Mouse (Mus musculus): Measurements from ENCODE around the gene Rsph3a.
"Not testable (repeated sequence)": the region's sequence is repeated elsewhere in the genome, so short reads cannot be mapped to it uniquely, and the experiment has no call there.

Gene Rsph3a

DNA sequence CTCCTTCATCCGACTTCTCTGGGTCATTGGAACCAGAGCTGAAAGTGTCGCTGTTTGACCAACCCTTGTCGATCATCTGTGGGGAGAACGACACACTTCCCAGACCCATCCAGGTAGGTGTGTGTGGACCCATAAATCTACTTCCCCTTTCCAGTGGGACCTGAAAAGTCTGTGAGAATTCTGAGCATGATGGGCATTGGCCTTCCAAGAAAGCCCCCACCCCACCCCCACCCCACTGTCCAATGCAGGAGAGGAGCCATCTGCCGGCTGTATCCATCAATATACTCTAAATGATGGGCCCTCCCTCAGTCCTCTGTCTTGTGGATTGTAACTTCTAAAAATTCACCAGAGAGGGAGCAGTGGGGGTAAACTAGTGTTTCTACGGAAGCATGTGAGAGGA lies 16.8 kb upstream of the Rsph3a start:
- no peak for DNase-seq (ENCODE audit: low spot score)

DNA sequence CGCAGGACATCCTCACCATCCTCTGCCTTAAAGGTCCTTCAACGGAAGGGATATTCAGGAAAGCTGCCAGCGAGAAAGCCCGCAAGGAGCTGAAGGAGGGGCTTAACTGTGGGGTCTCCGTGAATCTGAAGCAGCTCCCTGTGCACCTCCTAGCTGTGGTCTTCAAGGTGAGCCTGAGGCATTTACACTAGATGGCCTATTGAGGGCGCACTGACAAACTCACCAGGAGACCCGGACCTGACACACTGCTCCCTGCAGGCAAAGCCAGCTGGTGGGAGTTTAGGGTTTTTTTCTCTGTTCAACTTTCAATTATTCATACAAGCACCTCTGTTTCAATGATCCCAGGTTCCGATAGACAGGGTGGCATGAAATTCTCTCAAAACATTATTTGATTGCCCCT lies 16.1 kb upstream of the Rsph3a start:
- no peak for DNase-seq (ENCODE audit: low spot score)

DNA sequence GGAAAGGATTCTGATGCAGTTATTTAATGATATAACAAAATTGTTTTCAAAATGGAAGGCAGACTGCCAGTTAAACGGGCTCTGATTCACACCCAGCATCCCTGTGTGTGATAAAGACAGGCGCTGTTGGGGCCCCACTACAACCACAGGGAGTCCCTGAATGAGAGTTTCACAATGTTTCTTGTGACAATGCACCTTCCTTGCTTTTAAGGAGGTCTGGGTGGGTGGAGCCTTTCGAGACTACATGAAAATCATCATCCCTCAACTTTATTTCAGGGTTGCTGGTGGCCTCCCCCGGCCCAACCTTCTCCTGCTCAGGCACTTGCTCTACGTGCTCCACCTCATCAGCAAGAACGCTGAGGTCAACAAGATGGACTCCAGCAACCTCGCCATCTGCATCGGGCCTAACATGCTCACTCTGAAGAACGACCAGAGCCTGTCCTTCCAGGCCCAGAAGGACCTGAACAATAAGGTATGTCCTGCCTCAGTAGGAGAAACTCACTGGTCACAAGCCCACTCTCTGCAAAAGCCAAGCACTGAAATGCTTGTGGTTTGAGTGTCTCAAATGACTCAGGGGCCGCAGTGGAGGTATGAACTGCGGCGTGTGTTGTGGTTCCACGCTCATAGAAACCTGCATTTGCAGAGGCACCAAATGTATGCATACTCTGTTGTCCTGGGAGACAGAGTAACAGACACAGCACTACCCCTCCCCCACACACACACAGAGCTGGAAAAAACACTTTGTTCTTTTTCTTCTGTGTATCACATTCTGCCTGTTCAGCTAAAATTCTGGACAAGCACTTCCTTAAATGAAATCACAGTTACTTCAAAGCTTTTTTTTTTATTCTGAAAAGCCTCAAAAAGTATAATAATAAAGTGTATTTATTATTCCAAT lies 14.1 kb upstream of the Rsph3a start:
- DNase-seq (ENCODE audit: low spot score): no peak

DNA sequence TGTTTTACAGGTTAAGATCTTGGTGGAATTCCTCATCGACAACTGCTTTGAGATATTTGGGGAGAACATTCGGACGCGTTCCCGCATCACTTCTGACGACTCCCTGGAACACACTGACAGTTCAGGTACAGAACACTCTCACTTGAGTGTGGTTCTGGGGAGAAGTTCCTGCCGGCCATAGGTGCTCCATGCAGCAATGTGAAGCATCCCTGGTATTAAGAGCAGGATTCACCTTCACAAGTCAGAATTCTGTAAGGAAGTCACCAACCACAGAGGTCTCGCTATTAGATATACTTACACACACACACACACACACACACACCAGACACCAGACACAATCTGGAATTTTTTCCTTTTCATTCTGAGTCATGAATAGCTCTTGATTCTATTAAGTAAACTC lies 13.3 kb upstream of the Rsph3a start:
- not testable (repeated sequence) for DNase-seq (ENCODE audit: low spot score)

DNA sequence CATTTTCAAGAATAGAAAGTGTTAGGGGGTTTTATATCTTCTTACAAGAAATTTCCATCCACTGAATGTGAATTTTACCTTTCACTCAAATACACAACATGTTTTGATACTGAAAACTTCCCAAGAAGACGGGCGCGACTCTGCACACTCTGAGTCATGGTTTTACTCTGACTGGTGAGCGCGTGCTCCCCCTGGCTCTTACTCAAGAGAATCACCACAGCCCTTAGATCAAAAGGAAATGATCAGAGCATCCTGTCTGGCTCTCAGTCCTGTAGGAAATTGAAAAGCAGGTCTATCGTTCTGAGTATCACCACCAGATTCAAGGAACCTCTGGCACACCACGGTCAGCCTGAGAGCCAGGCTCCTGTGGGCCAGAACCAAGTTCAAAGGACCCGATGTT lies 5.8 kb upstream of the Rsph3a start:
- no peak for DNase-seq (ENCODE audit: low spot score)

DNA sequence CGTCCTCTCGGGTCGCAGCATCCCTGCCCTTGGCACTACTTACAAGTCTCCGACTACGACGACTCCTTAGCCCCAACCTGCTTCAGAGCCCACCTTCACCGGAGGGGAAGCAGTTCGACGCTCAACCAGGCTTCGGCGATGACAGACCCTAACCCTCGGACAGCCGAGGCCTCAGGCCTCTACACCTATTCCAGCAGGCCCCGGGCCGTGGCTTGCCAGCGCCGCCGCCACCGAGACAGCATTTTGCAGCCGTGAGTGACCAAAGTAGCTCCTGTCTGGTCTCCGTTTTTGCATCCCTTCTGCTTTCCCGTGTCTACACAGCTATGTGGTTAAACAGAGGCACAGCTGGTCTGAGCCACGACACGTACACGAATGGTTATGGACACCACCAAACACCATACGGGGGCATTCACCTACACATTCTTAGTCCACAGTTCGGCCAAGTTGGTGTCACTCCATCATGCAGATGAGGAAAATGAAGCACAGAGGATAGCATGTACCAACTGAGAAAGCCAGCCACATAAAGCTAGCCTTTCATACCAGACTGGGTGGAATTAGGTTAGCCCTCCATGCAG lies 726 bp downstream of the Rsph3a start:
- not testable (repeated sequence) for DNase-seq (ENCODE audit: low spot score)

DNA sequence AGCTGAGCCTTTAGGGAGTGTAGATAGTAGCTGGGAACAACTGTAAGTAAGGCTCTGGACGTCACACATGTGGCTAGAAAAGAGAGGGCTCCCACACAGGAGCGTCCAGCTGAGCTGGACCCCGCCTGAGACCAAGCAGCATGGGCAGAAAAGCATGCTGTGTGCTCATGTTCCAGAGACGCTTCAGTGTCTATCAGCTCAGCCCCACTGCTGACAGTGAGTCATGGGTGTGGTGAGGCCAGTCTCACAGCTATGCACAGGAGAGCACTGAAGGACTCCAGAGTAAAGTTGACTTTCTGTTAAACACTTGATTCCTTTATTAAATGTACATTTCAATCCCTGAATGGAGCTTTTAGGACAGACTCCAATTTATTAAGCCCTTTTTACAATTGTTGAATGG lies 5.9 kb downstream of the Rsph3a start:
- DNase-seq (ENCODE audit: low spot score): not testable (repeated sequence)

DNA sequence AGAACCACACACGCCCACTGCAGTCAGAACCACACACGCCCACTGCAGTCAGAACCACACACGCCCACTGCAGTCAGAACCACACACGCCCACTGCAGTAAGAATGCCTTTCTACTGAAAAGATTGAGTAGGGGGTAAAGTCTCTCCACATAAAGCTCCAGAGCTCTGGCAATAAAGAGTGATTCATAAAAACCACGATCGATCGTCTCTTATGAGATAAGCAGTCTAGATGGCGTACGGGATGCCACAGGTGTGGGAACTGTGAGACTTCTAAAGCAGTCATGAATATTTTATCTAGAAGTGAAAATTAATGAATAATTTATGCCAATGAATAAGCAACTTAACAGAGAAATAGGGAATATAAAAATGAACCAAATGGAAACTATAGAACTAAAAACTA lies 11.8 kb downstream of the Rsph3a start:
- DNase-seq (ENCODE audit: low spot score): not testable (repeated sequence)

DNA sequence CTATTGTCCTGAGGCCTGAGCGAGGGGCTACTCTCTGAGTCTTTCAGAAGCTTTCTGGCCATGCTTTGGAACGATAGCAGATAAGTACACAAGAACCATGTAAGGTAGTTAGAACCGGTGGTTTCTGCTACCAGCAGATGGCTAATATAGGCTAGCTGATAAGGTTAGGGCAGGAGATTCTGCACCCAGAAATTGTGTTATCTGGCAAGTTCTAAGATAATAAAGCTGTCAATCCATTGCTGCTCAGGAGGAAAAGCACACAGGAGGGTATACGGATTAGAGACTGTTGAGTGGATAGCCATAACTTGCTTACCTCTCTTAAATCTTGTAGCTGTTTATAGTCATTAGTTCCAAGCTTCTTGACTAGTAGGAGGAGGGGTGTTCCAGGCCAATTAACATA lies 17.9 kb downstream of the Rsph3a start:
- DNase-seq (ENCODE audit: low spot score): not testable (repeated sequence)

DNA sequence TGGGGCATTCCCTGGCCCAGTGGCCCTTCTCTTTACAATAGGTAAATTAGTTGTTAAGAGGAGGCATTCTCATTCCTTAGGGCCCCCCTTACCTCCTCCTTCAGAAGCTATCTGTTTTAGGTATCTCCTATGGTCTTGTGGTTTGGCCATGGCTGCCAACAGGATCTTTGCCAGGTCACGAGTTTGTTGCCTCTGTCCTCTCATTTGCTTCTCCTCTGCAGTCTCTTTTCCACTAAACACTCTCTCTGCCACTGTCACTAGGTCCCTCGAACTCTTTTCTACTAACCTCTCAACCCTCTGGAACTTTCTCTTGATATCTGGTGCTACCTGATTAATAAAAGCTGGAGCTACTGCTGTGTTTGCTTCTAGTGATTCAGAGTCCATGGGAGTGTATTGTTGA lies 19.0 kb downstream of the Rsph3a start:
- not testable (repeated sequence) for DNase-seq (ENCODE audit: low spot score)

DNA sequence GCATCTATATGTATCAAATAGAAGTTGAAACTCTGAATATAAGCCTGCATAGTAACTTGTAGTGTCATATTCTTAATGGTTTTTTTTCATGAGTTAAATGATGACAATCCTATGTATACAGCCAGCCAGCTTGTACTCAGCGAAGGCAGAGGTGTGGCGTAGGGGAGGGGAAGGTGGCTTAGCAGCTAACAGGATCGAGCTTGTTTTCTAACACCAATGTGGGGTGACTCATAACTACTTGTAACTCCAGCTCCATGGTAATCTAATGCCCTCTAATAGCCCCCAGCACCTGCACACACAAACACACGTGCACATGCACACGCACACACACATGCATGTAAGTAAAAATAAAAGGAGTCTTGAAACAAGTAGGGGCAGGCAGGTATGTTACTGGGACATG lies 23.1 kb downstream of the Rsph3a start:
- not testable (repeated sequence) for DNase-seq (ENCODE audit: low spot score)

DNA sequence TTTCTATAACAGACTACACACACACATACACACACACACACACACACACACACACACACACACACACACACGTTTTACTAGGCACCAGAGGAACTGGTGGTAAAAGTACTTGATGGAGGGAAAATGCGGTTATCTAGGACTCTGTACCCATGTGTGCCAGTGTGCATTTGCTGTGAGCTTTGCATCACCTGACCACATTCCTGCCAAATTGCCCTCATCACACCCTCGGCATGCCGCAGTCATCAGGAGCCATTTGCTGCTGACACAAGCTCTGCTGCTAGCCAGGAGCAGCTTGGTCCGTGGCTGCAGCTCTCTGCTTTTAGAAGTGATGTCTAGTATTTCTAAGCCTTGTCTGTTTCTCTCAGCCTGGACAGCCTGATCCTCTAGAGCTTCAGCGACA lies 24.4 kb downstream of the Rsph3a start:
- not testable (repeated sequence) for DNase-seq (ENCODE audit: low spot score)

DNA sequence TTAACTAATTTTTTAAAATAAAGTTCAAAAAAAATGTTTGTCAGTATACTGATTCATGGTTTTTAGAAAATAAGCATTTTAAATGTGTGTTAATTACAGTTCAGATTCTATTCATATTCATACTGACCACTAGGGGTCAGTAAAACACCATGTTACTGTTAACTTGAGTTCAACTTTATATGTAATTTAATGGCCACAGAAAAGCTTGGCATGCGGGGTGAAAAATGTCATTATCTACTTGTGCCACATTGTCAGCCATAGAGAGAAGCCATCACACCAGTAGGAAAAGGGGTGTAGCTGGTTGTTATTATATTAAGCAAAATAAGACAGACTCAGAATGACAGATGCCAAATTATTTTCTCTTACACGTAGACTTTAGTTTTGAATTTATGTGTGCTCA lies 38.1 kb downstream of the Rsph3a start:
- DNase-seq (ENCODE audit: low spot score): not testable (repeated sequence)

DNA sequence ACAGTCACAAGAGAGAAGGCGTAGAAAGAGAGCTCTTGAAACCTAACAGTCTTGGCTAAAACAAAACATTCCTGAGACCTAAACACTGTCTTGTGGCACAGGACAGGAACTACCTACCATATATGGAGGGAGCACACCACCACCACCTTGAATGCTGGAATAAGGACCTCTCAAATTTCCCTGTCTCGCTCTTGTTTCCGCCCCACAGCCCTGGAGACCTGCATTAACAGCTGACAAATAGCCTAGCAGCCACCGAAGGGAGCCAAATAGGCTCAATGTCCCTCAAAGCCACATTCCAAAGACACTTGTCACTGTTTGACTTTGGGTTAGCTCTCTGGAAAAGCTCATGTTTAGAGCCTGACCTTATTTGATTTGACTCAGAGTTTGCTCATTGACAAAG lies 40.2 kb downstream of the Rsph3a start:
- not testable (repeated sequence) for DNase-seq (ENCODE audit: low spot score)

DNA sequence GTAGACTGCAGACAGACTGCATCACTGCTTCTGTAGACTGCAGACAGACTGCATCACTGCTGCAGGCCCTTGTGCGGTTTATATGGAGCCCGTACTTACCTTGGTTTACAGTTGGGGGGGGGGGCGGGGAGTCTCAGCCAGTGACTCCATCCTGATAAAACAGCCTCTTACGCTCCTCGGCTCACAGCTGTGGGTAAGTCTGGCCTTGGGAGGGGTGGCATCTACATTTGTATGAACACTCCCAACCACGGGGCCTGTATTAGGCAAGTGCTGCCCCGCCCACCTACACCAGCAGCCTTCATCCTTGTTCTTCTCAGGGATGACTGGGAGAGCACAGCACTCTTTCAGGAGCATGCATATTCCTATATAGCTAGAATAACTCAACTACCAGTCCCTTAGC lies 41.6 kb downstream of the Rsph3a start:
- DNase-seq (ENCODE audit: low spot score): not testable (repeated sequence)

DNA sequence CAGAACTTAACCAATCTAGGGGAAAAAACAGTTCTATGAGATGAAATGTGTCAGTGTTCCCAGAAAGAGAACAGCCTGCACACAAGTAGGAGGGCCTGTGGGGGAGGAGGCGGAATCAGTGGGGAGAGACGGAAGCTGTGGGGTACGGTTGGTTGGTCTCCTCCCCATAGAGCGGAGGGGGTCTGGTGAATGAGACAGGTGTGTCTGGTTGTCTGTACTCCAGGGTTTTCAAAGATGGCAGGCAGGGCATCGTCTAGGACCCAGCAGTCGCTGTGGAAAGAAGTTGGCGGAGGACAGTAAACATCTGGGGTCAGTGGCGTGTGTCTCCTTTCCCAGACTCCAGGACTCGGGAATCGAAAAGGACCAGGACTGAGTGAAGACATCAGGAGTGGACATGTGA lies 57.8 kb downstream of the Rsph3a start:
- not testable (repeated sequence) for DNase-seq (ENCODE audit: low spot score)

DNA sequence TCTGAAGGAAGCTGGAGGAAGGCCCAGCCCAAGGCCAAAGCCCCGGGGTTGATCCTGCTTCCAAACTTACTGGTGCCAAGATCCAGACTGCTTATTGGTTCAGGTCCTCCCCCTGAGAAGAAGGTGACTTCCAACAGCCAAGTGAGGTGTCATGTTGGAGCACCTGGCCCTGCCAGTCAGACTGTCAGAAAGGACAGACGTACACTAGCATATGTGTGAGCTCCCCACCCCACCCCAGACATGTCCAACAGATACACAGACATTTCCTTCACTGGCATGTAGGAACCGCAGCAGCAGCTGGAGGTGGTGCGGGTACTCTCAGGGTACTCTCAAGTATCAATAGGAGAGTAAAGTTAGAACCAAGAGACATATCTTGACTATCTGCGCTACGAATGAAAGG lies 61.4 kb downstream of the Rsph3a start:
- DNase-seq (ENCODE audit: low spot score): not testable (repeated sequence)

DNA sequence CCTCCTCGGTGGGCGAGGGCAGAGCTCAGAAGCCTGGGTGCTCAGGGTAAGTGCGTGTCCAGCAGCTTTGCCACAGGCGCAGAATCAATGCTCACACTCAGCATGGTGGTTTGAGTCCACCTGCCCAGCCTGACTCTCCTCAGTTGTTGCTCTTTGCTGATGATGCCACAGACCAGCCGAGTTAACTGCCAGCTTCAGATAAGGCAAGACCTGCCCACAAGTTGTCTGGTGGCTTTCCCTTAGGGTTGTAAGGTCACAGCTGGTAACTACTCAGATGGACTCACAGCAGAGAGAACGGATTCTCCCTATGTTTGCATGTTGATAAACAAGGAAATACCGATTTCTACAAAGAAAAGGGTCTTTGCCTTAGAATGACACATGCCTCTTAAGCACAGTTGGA lies 64.2 kb downstream of the Rsph3a start:
- DNase-seq (ENCODE audit: low spot score): not testable (repeated sequence)

DNA sequence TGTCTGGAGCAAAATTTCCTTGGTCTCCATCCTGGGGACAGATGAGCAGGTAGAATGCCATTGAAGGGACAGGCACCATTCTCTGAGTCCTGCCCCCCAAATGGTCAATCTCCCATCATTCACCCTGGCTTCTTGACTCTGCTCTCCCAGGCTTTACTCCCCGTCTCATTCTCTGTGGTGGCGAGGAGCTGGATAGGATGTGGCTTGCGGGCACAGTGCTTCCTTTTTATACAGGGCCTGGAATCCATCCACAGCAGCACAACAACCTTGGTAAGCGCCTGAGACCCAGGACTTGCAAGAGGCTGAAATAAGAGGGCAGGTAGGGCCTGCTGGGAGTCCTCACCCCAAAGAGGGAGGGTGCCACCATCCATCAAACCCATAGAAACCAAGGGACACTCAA lies 68.6 kb downstream of the Rsph3a start:
- DNase-seq (ENCODE audit: low spot score): not testable (repeated sequence)

DNA sequence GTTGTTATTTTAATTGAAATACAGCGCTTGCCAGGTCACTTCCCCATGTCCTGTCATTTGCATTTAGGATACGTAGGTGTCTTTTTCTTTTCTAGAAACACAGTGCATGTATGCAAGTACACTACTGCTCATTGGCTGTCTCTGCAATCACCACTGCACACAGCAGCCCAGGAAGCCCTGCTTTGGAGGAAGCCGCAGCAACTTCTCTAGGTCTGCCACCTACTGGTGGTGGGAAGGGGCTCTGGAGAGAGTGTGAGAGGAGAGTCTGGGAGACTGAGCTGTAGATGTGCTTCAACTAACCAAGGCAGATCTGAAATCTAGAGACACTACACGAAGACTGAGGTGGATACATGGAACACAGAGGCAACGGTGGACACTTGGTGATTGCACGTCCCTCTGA lies 77.3 kb downstream of the Rsph3a start:
- not testable (repeated sequence) for DNase-seq (ENCODE audit: low spot score)

DNA sequence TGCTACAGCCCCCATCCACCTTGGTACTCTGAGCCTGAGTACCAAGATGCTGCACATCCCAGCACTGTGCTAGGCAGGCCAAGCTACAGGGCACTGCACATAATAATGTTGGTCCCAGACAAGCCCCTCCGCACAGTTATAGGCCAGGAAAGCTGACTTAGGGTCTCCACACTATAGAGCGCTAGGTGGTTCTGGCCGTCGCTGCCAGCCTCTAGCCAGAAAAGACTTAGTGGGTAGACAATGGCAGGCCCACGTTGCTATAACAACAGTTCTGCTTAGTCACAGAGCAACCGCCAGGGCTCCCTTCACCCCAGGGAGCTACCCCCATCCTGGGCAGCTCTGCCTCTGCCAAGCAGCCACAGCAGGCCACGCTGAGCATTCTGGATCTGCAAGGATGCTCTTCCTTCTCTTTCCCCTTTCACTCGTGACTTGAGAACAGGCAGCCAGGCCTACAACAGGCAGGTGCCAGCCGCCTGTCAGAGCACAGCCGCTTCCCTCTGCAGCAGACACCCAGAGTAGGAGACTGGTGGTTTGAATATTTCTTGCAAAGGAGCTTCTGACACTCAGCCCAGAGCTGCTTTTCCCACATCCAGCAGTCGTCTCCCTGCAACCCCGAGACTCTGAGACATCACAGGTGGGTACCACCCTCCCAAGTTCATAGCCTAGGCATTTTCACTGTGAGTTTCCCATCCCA lies 82.2 kb downstream of the Rsph3a start:
- DNase-seq (ENCODE audit: low spot score): not testable (repeated sequence)
